Mouse (Mus musculus) midbrain, embryonic 14.5 days (tissue): Measurements from ENCODE around the gene Ly6g6e. TPM values are rescaled to one million over a fixed set of nuclear protein-coding genes. Genes with fewer than 3 reads are reported as not detected.

Source experiments
- ATAC-seq: fragments of 200-750 bp; cut with Nextera tagmentation; 2 replicates; pipeline ENCODE4 v1.8.0; 2017; ENCODE audit warnings: moderate number of reproducible peaks, moderate library complexity; ENCODE audit not compliant: low FRiP score, low TSS enrichment
- DNase-seq: peaks from one replicate; pipeline ENCODE4 v3.0.0-alpha.2; 2015
- H3K27ac ChIP-seq: fragments of 300-500 bp; sonication (generic); replicated peaks from 2 replicates; pipeline ENCODE4 v1.5.1; 2014; ENCODE audit warnings: mild to moderate bottlenecking, low read depth, low read length, moderate library complexity
- H3K27me3 ChIP-seq: fragments of 300-500 bp; sonication (generic); 2 replicates; pipeline ENCODE4 v1.6.1; 2014; ENCODE audit warnings: low read length, control low read depth, mixed read lengths; ENCODE audit not compliant: control insufficient read depth, insufficient read depth
- H3K36me3 ChIP-seq: fragments of 300-500 bp; sonication (generic); 2 replicates; pipeline ENCODE4 v1.6.1; 2014; ENCODE audit warnings: low read length, control low read depth; ENCODE audit not compliant: control insufficient read depth, insufficient read depth
- H3K4me1 ChIP-seq: fragments of 300-500 bp; sonication (generic); 2 replicates; pipeline ENCODE4 v1.6.1; 2014; ENCODE audit warnings: mild to moderate bottlenecking, antibody characterized with exemption, low read length, control low read depth; ENCODE audit not compliant: control insufficient read depth, insufficient read depth
- H3K4me2 ChIP-seq: fragments of 300-500 bp; sonication (generic); 2 replicates; pipeline ENCODE4 v1.6.1; 2014; ENCODE audit warnings: mild to moderate bottlenecking, low read length, moderate library complexity
- H3K4me3 ChIP-seq: fragments of 300-500 bp; sonication (generic); replicated peaks from 2 replicates; pipeline ENCODE4 v1.5.1; 2014; ENCODE audit warnings: low read depth, low read length
- H3K9ac ChIP-seq: fragments of 300-500 bp; sonication (generic); replicated peaks from 2 replicates; pipeline ENCODE4 v1.6.1; 2014; ENCODE audit warnings: mild to moderate bottlenecking, low read length, moderate library complexity
- H3K9me3 ChIP-seq: fragments of 300-500 bp; sonication (generic); 2 replicates; pipeline ENCODE4 v1.6.1; 2016; ENCODE audit warnings: low read length, control low read depth, mixed read lengths; ENCODE audit not compliant: control insufficient read depth
- WGBS: fragments of 180-500 bp; shearing (Covaris S2); extraction: QIAGEN DNeasy Blood & Tissue Kit; methylation state at CpG from one replicate; pipeline ENCODE4 v1.1.7; 2014; 5-methylcytosine and 5-hydroxymethylcytosine counted together
- polyA plus RNA-seq: library from polyadenylated mRNA; unstranded; fragments of >200 nt; fragmentation: Nextera tagmentation; extraction: Ambion mirVana; gene quantifications from 2 replicates; pipeline ENCODE4 v1.2.1, GENCODE M21; 2014

Ly6g6e gene
- polyA plus RNA-seq, 1 experiment from 2014 or later: not detected

DNA sequence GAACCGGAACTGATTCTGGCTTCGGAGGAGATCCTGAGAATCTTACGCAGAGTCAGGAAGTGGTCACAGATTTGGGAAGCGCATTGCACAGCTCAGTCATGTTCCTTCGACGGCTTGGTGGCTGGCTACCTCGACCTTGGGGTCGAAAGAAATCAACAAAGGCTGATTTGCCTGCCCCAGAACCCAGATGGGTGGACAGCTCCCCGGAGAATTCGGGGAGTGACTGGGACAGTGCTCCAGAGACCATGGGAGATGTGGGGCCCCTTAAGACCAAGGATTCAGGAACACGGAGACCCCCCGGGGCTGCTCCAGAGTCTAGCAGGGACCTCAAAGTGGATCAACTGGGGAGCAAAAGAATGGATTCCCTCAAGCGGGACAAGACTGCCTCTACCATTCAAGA lies 50.3 kb downstream of the Ly6g6e start:
- H3K4me1 ChIP-seq: peaks cover 13% of the 10 kb centered on the region; the same call in 1 of the 2 replicates
- no peak overlapping the region for H3K27ac ChIP-seq
- peak overlapping the region; percentile 78 for H3K9ac ChIP-seq
- H3K36me3 ChIP-seq: peaks cover 18% of the 10 kb centered on the region
- DNase-seq (no peak), ATAC-seq (no peak)
- H3K9me3 ChIP-seq: no peaks in the 10 kb centered on the region
- H3K4me2 ChIP-seq: peak overlapping the region; percentile 77
- peak overlapping the region; percentile 59 for H3K4me3 ChIP-seq
- 68% methylated on average over 13 of the region's 13 CpGs for WGBS
- H3K27me3 ChIP-seq: no peaks in the 10 kb centered on the region

Other genes starting within 250 kb of the Ly6g6e start
- 32.1 and 39.3 TPM in 2 replicates for gene Stk19, start 240.0 kb upstream of the Ly6g6e start, polyA plus RNA-seq
- gene Dxo, start 239.9 kb upstream of the Ly6g6e start, polyA plus RNA-seq: 66.6 and 68.6 TPM in 2 replicates
- 47.7 and 55.5 TPM in 2 replicates for gene Skiv2l, start 226.7 kb upstream of the Ly6g6e start, polyA plus RNA-seq
- 75.5 and 85.3 TPM in 2 replicates for gene Nelfe, start 226.5 kb upstream of the Ly6g6e start, polyA plus RNA-seq
- gene Cfb, start 214.4 kb upstream of the Ly6g6e start, polyA plus RNA-seq: 1.8 and 3.0 TPM in 2 replicates
- gene Zbtb12, start 197.4 kb upstream of the Ly6g6e start, polyA plus RNA-seq: 3.0 and 6.8 TPM in 2 replicates
- gene Gm20547, start 194.9 kb upstream of the Ly6g6e start, polyA plus RNA-seq: not detected in 2 replicates
- gene C2, start 178.6 kb upstream of the Ly6g6e start, polyA plus RNA-seq: 2.1 and 3.6 TPM in 2 replicates
- 91.6 and 97.0 TPM in 2 replicates for gene Ehmt2, start 178.4 kb upstream of the Ly6g6e start, polyA plus RNA-seq
- not detected in 2 replicates for gene Slc44a4, start 162.4 kb upstream of the Ly6g6e start, polyA plus RNA-seq
- 25.1 and 28.2 TPM in 2 replicates for gene Neu1, start 145.6 kb upstream of the Ly6g6e start, polyA plus RNA-seq
- 0.17 and 0.53 TPM in 2 replicates for gene Hspa1b, start 117.7 kb upstream of the Ly6g6e start, polyA plus RNA-seq
- 1.1 and 2.3 TPM in 2 replicates for gene Gm20481, start 107.0 kb upstream of the Ly6g6e start, polyA plus RNA-seq
- 5.6 and 8.1 TPM in 2 replicates for gene Hspa1a, start 104.7 kb upstream of the Ly6g6e start, polyA plus RNA-seq
- gene Hspa1l, start 104.2 kb upstream of the Ly6g6e start, polyA plus RNA-seq: 1.6 and 2.3 TPM in 2 replicates
- 103 and 110 TPM in 2 replicates for gene Lsm2, start 95.0 kb upstream of the Ly6g6e start, polyA plus RNA-seq
- gene Vars, start 75.9 kb upstream of the Ly6g6e start, polyA plus RNA-seq: 43.4 and 51.1 TPM in 2 replicates
- 0.12 and 0.16 TPM in 2 replicates for gene Vwa7, start 60.3 kb upstream of the Ly6g6e start, polyA plus RNA-seq
- 2.0 and 2.2 TPM in 2 replicates for gene Sapcd1, start 48.9 kb upstream of the Ly6g6e start, polyA plus RNA-seq
- 2.1 and 2.8 TPM in 2 replicates for gene Msh5, start 30.2 kb upstream of the Ly6g6e start, polyA plus RNA-seq
- gene Clic1, start 26.9 kb upstream of the Ly6g6e start, polyA plus RNA-seq: 17.7 and 22.8 TPM in 2 replicates
- 375 and 392 TPM in 2 replicates for gene Ddah2, start 17.9 kb upstream of the Ly6g6e start, polyA plus RNA-seq
- not detected in 2 replicates for gene Ly6g6c, start 11.5 kb upstream of the Ly6g6e start, polyA plus RNA-seq
- gene Mpig6b, start 10.7 kb upstream of the Ly6g6e start, polyA plus RNA-seq: 0.11 and 0.21 TPM in 2 replicates
- 0.78 and 1.5 TPM in 2 replicates for gene Ly6g6d, start 1.2 kb downstream of the Ly6g6e start, polyA plus RNA-seq
- not detected in 2 replicates for gene Ly6g6f, start 8.7 kb downstream of the Ly6g6e start, polyA plus RNA-seq
- gene Abhd16a, start 12.4 kb downstream of the Ly6g6e start, polyA plus RNA-seq: 79.4 and 86.0 TPM in 2 replicates
- gene Ly6g5c, start 31.4 kb downstream of the Ly6g6e start, polyA plus RNA-seq: not detected in 2 replicates
- 1.3 TPM in 2 replicates for gene Ly6g5b, start 38.5 kb downstream of the Ly6g6e start, polyA plus RNA-seq
- 24.2 and 25.4 TPM in 2 replicates for gene Gpank1, start 44.6 kb downstream of the Ly6g6e start, polyA plus RNA-seq
- 328 and 334 TPM in 2 replicates for gene Csnk2b, start 45.2 kb downstream of the Ly6g6e start, polyA plus RNA-seq
- gene D17H6S53E, start 49.5 kb downstream of the Ly6g6e start, polyA plus RNA-seq: 6.0 and 6.8 TPM in 2 replicates
- 0.57 TPM in 1 of 2 replicates, not detected in the other for gene Apom, start 55.1 kb downstream of the Ly6g6e start, polyA plus RNA-seq
- 122 and 136 TPM in 2 replicates for gene Bag6, start 58.3 kb downstream of the Ly6g6e start, polyA plus RNA-seq
- 191 and 194 TPM in 2 replicates for gene Prrc2a, start 88.0 kb downstream of the Ly6g6e start, polyA plus RNA-seq
- gene Aif1, start 99.2 kb downstream of the Ly6g6e start, polyA plus RNA-seq: 3.3 and 8.8 TPM in 2 replicates
- gene Lst1, start 111.5 kb downstream of the Ly6g6e start, polyA plus RNA-seq: 3.8 and 9.0 TPM in 2 replicates
- gene Ltb, start 117.5 kb downstream of the Ly6g6e start, polyA plus RNA-seq: 0.74 and 0.84 TPM in 2 replicates
- gene Tnf, start 125.1 kb downstream of the Ly6g6e start, polyA plus RNA-seq: not detected in 2 replicates
- 0.20 and 0.73 TPM in 2 replicates for gene Lta, start 128.4 kb downstream of the Ly6g6e start, polyA plus RNA-seq
- gene Gm16181, start 143.9 kb downstream of the Ly6g6e start, polyA plus RNA-seq: not detected in 2 replicates
- 78.1 and 99.0 TPM in 2 replicates for gene Atp6v1g2, start 156.8 kb downstream of the Ly6g6e start, polyA plus RNA-seq
- 3.8 and 7.3 TPM in 2 replicates for gene Nfkbil1, start 158.9 kb downstream of the Ly6g6e start, polyA plus RNA-seq
- gene Ddx39b, start 164.8 kb downstream of the Ly6g6e start, polyA plus RNA-seq: 386 and 390 TPM in 2 replicates
- gene H2-D1, start 185.8 kb downstream of the Ly6g6e start, polyA plus RNA-seq: 68.5 and 74.3 TPM in 2 replicates
- 0.16 TPM in 1 of 2 replicates, not detected in the other for gene H2-Q1, start 243.5 kb downstream of the Ly6g6e start, polyA plus RNA-seq